Mouse (Mus musculus): ENCODE measurements around the gene Olfr786. TPM values are rescaled to one million over a fixed set of nuclear protein-coding genes. Genes with fewer than 3 reads are reported as not detected.

The Olfr786 gene
- total and polyA plus RNA-seq, 3 experiments = not detected

DNA sequence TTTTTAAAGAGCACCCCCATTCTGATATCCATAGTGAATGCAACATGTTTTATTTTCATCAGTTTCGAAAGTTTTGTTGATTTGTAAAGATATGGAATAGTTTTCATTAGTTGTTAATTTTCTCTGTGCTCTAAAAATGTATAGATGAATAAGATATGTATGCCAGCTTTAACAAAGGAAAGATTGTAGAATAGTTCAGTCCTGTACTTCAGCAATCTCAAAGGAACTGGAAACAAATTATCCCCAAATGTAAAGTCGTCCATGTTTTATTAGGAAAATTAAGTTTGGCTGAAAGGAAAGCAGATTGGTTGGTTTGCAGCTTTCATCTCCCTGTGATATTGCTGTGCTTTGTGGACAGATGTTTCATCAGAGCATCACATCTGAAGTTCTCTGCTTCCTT, 22.0 kb upstream of the Olfr786 start, which contains the start of gene Olfr785:
Olfr785 (plus strand) TSS at position 301 of the 400 bp plus-strand sequence.
- no peak within 1 kb of the TSS for H3K4me2 ChIP-seq (ENCODE audit: insufficient read depth, low read depth, poor library complexity, severe bottlenecking)
- TF ChIP-seq JUN (IDR thresholded peaks at IDR 0.05; ENCODE audit: insufficient read depth, low read depth, low read length) (no peak), KAT2A (IDR thresholded peaks at IDR 0.05; ENCODE audit: insufficient replicate concordance, low read length) (no peak), EP300 (IDR thresholded peaks at IDR 0.05; ENCODE audit: low read length) (no peak), JUND (conservative IDR thresholded peaks at IDR 0.05; ENCODE audit: low read depth, low read length) (no peak), USF2 (conservative IDR thresholded peaks at IDR 0.05; ENCODE audit: low read depth, low read length) (no peak), MAFK (IDR thresholded peaks at IDR 0.05; ENCODE audit: insufficient replicate concordance, low read length) (no peak), ZNF384 (IDR thresholded peaks at IDR 0.05; ENCODE audit: low read depth, low read length) (no peak), UBTF (IDR thresholded peaks at IDR 0.05; ENCODE audit: low read depth, low read length) (no peak), ZC3H11A (IDR thresholded peaks at IDR 0.05; ENCODE audit: low read depth, low read length) (no peak), POLR2A (IDR thresholded peaks at IDR 0.05; ENCODE audit: low read depth, low read length) (no peak), RCOR1 (conservative IDR thresholded peaks at IDR 0.05; ENCODE audit: low read depth, low read length) (no peak), TCF12 (IDR thresholded peaks at IDR 0.05; ENCODE audit: low read depth, low read length) (no peak), GABPA (IDR thresholded peaks at IDR 0.05; ENCODE audit: insufficient replicate concordance, low read depth, low read length) (no peak), MYC (IDR thresholded peaks at IDR 0.05; ENCODE audit: low read depth, low read length) (no peak), MEF2A (IDR thresholded peaks at IDR 0.05; ENCODE audit: borderline replicate concordance, low read depth, low read length) (no peak), CTCF (conservative IDR thresholded peaks at IDR 0.05 in 1 of 2, IDR thresholded peaks at IDR 0.05 in 1 of 2; ENCODE audit: low read depth in 2 of 2, low read length in 2 of 2) (no peak), MAZ (IDR thresholded peaks at IDR 0.05; ENCODE audit: low read depth, low read length) (no peak), MAX (IDR thresholded peaks at IDR 0.05; ENCODE audit: low read length) (no peak), CHD2 (IDR thresholded peaks at IDR 0.05; ENCODE audit: low read length) (no peak), ZKSCAN1 (IDR thresholded peaks at IDR 0.05; ENCODE audit: borderline replicate concordance, low read depth, low read length) (no peak)
- H3K36me3 ChIP-seq (replicated peaks in 1 of 2; ENCODE audit: control insufficient read depth in 1 of 2, insufficient read depth in 1 of 2, low read length in 1 of 2) = no peaks in the 10 kb centered on the region
- dilution Hi-C loops (cut with MboI; ENCODE audit: extremely low pct_ligation_motif_present, extremely low pct_unique_long_range_greater_than_20kb, low sequenced_read_pairs) (no loop called here), in situ Hi-C loops (cut with MboI; ENCODE audit: low pct_ligation_motif_present, low pct_unique_long_range_greater_than_20kb, low sequenced_read_pairs) (no loop called here)
- H3K9me3 ChIP-seq (replicated peaks; ENCODE audit: low read length) = no peaks in the 10 kb centered on the region
- H3K27me3 ChIP-seq (replicated peaks) = no peaks in the 10 kb centered on the region
- no peak within 1 kb of the TSS for H3K4me3 ChIP-seq (replicated peaks in 1 of 3; ENCODE audit: low read depth in 2 of 3, low read length in 2 of 3, poor library complexity in 1 of 3)
- no peaks in the 10 kb centered on the region for H3K79me2 ChIP-seq (replicated peaks; ENCODE audit: control insufficient read depth, extremely low read depth, insufficient read depth, poor library complexity, severe bottlenecking)
- no peak for DNase-seq (ENCODE audit: extremely low read depth)
- H3K27ac ChIP-seq (ENCODE audit: insufficient read depth, low read depth) = no peak within 1 kb of the TSS
- H3K9ac ChIP-seq (ENCODE audit: insufficient read depth, low read depth) = no peak within 1 kb of the TSS
- no peaks in the 10 kb centered on the region for H3K4me1 ChIP-seq (ENCODE audit: control insufficient read depth in 1 of 2, insufficient read depth in 2 of 2)

DNA sequence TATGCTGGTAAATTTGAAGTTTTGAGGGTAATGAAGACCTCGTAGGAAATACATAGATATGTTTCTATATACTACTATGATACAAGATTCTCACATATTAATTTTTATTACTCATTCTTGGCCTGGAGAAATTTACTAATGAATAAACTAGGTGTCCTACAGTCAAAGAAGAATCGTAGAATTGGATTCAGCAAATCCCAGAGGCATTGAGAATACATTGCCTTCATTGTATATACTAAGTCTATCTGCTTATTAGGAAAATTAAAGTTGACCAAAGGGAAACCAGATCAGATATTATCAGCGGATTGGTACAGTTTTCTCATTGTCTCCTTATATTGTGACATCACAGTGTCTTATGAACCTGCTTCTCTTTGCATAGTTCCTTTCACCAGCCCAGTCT, 34.5 kb downstream of the Olfr786 start, which contains the start of gene Olfr787:
Olfr787 (plus strand) TSS at position 301 of the 400 bp plus-strand sequence.
- Histone ChIP-seq H3K27me3 (replicated peaks) (no peaks in the 10 kb centered on the region), H3K9ac (ENCODE audit: insufficient read depth, low read depth) (no peak within 1 kb of the TSS), H3K79me2 (replicated peaks; ENCODE audit: control insufficient read depth, extremely low read depth, insufficient read depth, poor library complexity, severe bottlenecking) (no peaks in the 10 kb centered on the region), H3K4me3 (replicated peaks in 1 of 3; ENCODE audit: low read depth in 2 of 3, low read length in 2 of 3, poor library complexity in 1 of 3) (no peak within 1 kb of the TSS), H3K9me3 (replicated peaks; ENCODE audit: low read length) (no peaks in the 10 kb centered on the region), H3K27ac (ENCODE audit: insufficient read depth, low read depth) (no peak within 1 kb of the TSS), H3K4me2 (ENCODE audit: insufficient read depth, low read depth, poor library complexity, severe bottlenecking) (no peak within 1 kb of the TSS), H3K36me3 (replicated peaks in 1 of 2; ENCODE audit: control insufficient read depth in 1 of 2, insufficient read depth in 1 of 2, low read length in 1 of 2) (no peaks in the 10 kb centered on the region), H3K4me1 (ENCODE audit: control insufficient read depth in 1 of 2, insufficient read depth in 2 of 2) (no peaks in the 10 kb centered on the region)
- dilution Hi-C loops (cut with MboI; ENCODE audit: extremely low pct_ligation_motif_present, extremely low pct_unique_long_range_greater_than_20kb, low sequenced_read_pairs) = no loop called here
- in situ Hi-C loops (cut with MboI; ENCODE audit: low pct_ligation_motif_present, low pct_unique_long_range_greater_than_20kb, low sequenced_read_pairs) = no loop called here
- TF ChIP-seq MEF2A (IDR thresholded peaks at IDR 0.05; ENCODE audit: borderline replicate concordance, low read depth, low read length) = no peak
- no peak for DNase-seq (ENCODE audit: extremely low read depth)
